Mouse (Mus musculus) lung, postnatal 0 days (tissue): ENCODE results near the gene Pdlim5.

ENCODE experiments used
- CTCF ChIP-seq: IDR thresholded peaks from 2 replicates; pipeline ENCODE4 v1.5.1; 2016; ENCODE audit warnings: antibody characterized with exemption, mild to moderate bottlenecking
- EP300 ChIP-seq: IDR thresholded peaks from 2 replicates; pipeline ENCODE4 v1.6.1; 2016; ENCODE audit warnings: antibody characterized with exemption, mild to moderate bottlenecking, control low read depth

DNA sequence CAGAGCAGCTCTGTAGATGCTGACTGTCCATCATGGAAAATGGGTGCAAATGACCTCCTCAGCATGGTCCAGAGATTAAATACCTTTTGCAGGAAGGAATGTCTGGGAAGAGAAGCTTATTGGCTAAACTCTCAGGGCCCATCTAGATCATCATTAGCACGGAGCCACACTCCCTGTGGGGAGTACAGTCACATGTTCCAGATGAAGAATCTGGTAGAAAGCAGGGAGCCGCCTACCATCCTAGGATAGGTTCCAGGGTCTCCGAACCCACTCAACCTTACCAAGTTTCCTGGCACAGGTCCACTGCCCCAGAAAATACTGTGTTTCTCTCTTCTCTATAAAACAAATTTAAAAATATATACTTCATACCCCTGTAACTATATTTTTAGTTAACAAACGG lies 57.4 kb downstream of the Pdlim5 start:
- no peak for TF ChIP-seq CTCF
- no peak for TF ChIP-seq EP300
